Mouse (Mus musculus) kidney, postnatal 14 days (tissue): Measurements from ENCODE around the gene Reg3a.
A peak's percentile ranks its signal among the peaks of the same experiment; 100 is the strongest.
"Not testable (repeated sequence)": the region's sequence is repeated elsewhere in the genome, so short reads cannot be mapped to it uniquely, and the experiment has no call there.

Experiments used
- DNase-seq: peaks from one replicate; pipeline ENCODE4 v3.0.0; 2022; ENCODE audit warnings: mixed read lengths

Reg3a gene

GRCm38 (mm10) chr6:78380409-78380808, at the start of gene Reg3a:
Reg3a (plus strand) TSS chr6:78380709.
- DNase-seq, result no peak

GRCm38 (mm10) chr6:78331919-78332569, 48.5 kb upstream of the Reg3a start:
- peak; percentile 2 for DNase-seq

- no peak for DNase-seq
These were observed 40.2 kb upstream of the Reg3a start for GRCm38 (mm10) chr6:78340296-78340695.

GRCm38 (mm10) chr6:78341689-78342088, 38.8 kb upstream of the Reg3a start:
- DNase-seq, result no peak

- DNase-seq, result no peak
These were observed 18.4 kb upstream of the Reg3a start for GRCm38 (mm10) chr6:78361971-78362563.

GRCm38 (mm10) chr6:78370357-78370756, 10.2 kb upstream of the Reg3a start, which contains the start of gene Reg3b:
Reg3b (plus strand) TSS chr6:78370657.
- no peak for DNase-seq

GRCm38 (mm10) chr6:78378765-78379164, 1.7 kb upstream of the Reg3a start, which contains the start of gene Reg3d:
Reg3d (minus strand) TSS chr6:78378865.
- DNase-seq, result no peak

GRCm38 (mm10) chr6:78385609-78386008, 5.1 kb downstream of the Reg3a start:
- DNase-seq, result no peak

- not testable (repeated sequence) for DNase-seq
These were observed 14.8 kb downstream of the Reg3a start, which contains the start of gene Reg2 for GRCm38 (mm10) chr6:78395323-78395722. Reg2 (plus strand) TSS chr6:78395623.

GRCm38 (mm10) chr6:78422411-78422810, 41.9 kb downstream of the Reg3a start, which contains the start of gene Reg1:
Reg1 (plus strand) TSS chr6:78422711.
- DNase-seq, result not testable (repeated sequence)

- DNase-seq, result no peak
These were observed 45.0 kb downstream of the Reg3a start for GRCm38 (mm10) chr6:78425497-78425896.
